In the genomic region with DNA sequence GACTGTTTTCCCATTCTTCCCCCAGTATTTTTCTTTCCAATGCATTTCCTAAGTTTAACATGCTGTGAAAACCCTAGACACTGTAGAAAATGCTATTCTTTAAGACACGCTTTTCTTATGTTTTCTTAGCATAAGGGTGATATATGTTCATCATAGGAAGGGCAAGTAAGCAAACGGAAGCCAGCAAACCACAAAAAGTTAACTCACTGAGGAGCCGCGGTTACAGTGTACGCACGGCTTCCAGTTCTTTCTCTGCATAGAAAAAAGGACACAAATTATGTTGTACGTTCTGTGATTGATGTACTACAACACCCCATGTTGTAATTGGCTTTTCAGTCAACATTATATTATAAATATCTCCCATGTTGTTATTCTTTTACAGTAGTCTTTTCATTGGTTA, we compare ENCODE assay signal across 15 mouse cellular contexts.
DNase-seq lines count a peak whose midpoint lies in the region; ATAC-seq and TF ChIP-seq lines count a peak whose summit lies in the region.
"Had no signal": no experiment of that assay in that cellular context is flagged by ENCODE, and none has a peak within 500 bp of the region (broad histone marks: within the 10 kb centered on the region; RNA-seq: fewer than 3 reads in every experiment).

No protein-coding gene starts in this region.

- no peak for TF ChIP-seq EP300 in lung, postnatal 0 days (IDR thresholded peaks at IDR 0.05)

- H3K27ac ChIP-seq in lung, postnatal 0 days (ENCODE audit: low read length), result no peak overlapping the region
- H3K27ac ChIP-seq in kidney, embryonic 14.5 days (ENCODE audit: low read depth, low read length), result no peak overlapping the region
- H3K27ac ChIP-seq: embryonic facial prominence, embryonic 15.5 days; heart, embryonic 15.5 days; hindbrain, embryonic 15.5 days; liver, embryonic 13.5 days; midbrain, embryonic 12.5 days had no signal

- H3K9ac ChIP-seq in lung, postnatal 0 days (replicated peaks; ENCODE audit: low read depth), result no peak overlapping the region
- H3K9ac ChIP-seq in kidney, embryonic 14.5 days (ENCODE audit: low read depth, low read length), result no peak overlapping the region
- H3K9ac ChIP-seq: embryonic facial prominence, embryonic 15.5 days; heart, embryonic 15.5 days; hindbrain, embryonic 15.5 days; liver, embryonic 13.5 days; midbrain, embryonic 12.5 days had no signal

- peak; percentile 95 for ATAC-seq in CD4-positive, CD25-positive, alpha-beta regulatory T cell, adult 4 months
- peak; percentile 96 for ATAC-seq in common myeloid progenitor, adult 5-6 weeks (replicated peaks; ENCODE audit: low read depth, poor library complexity, severe bottlenecking)
- 0 out of 2 replicates have a peak, but pooled peaks have one; percentile 27 for ATAC-seq in monocyte, adult 5-6 weeks (replicated peaks; ENCODE audit: insufficient number of reproducible peaks, low FRiP score, low TSS enrichment, poor library complexity, severe bottlenecking)
- no peak for ATAC-seq in lung, postnatal 0 days
- ATAC-seq in kidney, embryonic 14.5 days (ENCODE audit: low FRiP score, low TSS enrichment), result no peak

- no peaks in the 10 kb centered on the region for H3K9me3 ChIP-seq in lung, postnatal 0 days (ENCODE audit: low read length)
- H3K9me3 ChIP-seq in kidney, embryonic 14.5 days (ENCODE audit: control insufficient read depth, low read length), result no peaks in the 10 kb centered on the region
- H3K9me3 ChIP-seq: embryonic facial prominence, embryonic 15.5 days; heart, embryonic 15.5 days; hindbrain, embryonic 15.5 days; liver, embryonic 13.5 days; midbrain, embryonic 12.5 days had no signal

- no peak overlapping the region for H3K4me3 ChIP-seq in lung, postnatal 0 days (ENCODE audit: low read depth, low read length)
- H3K4me3 ChIP-seq in kidney, embryonic 14.5 days (ENCODE audit: low read length), result no peak overlapping the region
- H3K4me3 ChIP-seq: embryonic facial prominence, embryonic 15.5 days; heart, embryonic 15.5 days; hindbrain, embryonic 15.5 days; liver, embryonic 13.5 days; midbrain, embryonic 12.5 days had no signal

- H3K27me3 ChIP-seq in lung, postnatal 0 days (replicated peaks; ENCODE audit: insufficient read depth, low read length), result no peaks in the 10 kb centered on the region
- no peaks in the 10 kb centered on the region for H3K27me3 ChIP-seq in kidney, embryonic 14.5 days (ENCODE audit: control insufficient read depth, insufficient read depth, low read length)
- H3K27me3 ChIP-seq: embryonic facial prominence, embryonic 15.5 days; heart, embryonic 15.5 days; hindbrain, embryonic 15.5 days; liver, embryonic 13.5 days; midbrain, embryonic 12.5 days had no signal

- WGBS in lung, postnatal 0 days, result 76% methylated on average over 7 of the region's 7 CpGs
- WGBS in kidney, embryonic 14.5 days, result 52% methylated on average over 7 of the region's 7 CpGs

- H3K36me3 ChIP-seq in lung, postnatal 0 days (ENCODE audit: insufficient read depth, low read length), result 0 out of 2 replicates have a peak, but pooled peaks cover 5% of the 10 kb centered on the region
- no peaks in the 10 kb centered on the region for H3K36me3 ChIP-seq in kidney, embryonic 14.5 days (ENCODE audit: control insufficient read depth, insufficient read depth, low read length)
- H3K36me3 ChIP-seq: embryonic facial prominence, embryonic 15.5 days; heart, embryonic 15.5 days; hindbrain, embryonic 15.5 days; liver, embryonic 13.5 days; midbrain, embryonic 12.5 days had no signal

- TF ChIP-seq CTCF in lung, postnatal 0 days (IDR thresholded peaks at IDR 0.05), result no peak

- DNase-seq in thymus, postnatal 14 days, result peak; percentile 68
- no peak for DNase-seq in lung, postnatal 0 days (ENCODE audit: low spot score)
- DNase-seq in adrenal gland, adult (ENCODE audit: inconsistent age in 2 of 2, low spot score in 1 of 2), result no peak
- DNase-seq: cerebellum, adult 11 months; kidney, adult 2 months; liver, embryonic 13.5 days; right cerebral cortex, postnatal 25 days had no signal

- H3K4me1 ChIP-seq in lung, postnatal 0 days (ENCODE audit: insufficient read depth, low read depth, low read length), result no peaks in the 10 kb centered on the region
- H3K4me1 ChIP-seq in kidney, embryonic 14.5 days (ENCODE audit: control insufficient read depth, insufficient read depth, low read length), result no peaks in the 10 kb centered on the region
- H3K4me1 ChIP-seq: embryonic facial prominence, embryonic 15.5 days; hindbrain, embryonic 15.5 days had no signal

- no peak overlapping the region for H3K4me2 ChIP-seq in lung, postnatal 0 days (replicated peaks; ENCODE audit: low read depth, low read length)
- H3K4me2 ChIP-seq in kidney, embryonic 14.5 days (replicated peaks; ENCODE audit: low read depth, low read length), result no peak overlapping the region
- H3K4me2 ChIP-seq: embryonic facial prominence, embryonic 15.5 days; heart, embryonic 15.5 days; hindbrain, embryonic 15.5 days; liver, embryonic 13.5 days; midbrain, embryonic 12.5 days had no signal

Comparison
In these comparisons a context has a peak if more than half of its experiments do, and no peak if none do; other contexts are left out.
1. ATAC-seq: peak in CD4-positive, CD25-positive, alpha-beta regulatory T cell, adult 4 months (single experiment), common myeloid progenitor, adult 5-6 weeks (single experiment) and monocyte, adult 5-6 weeks (single experiment); none in lung, postnatal 0 days (single experiment) and kidney, embryonic 14.5 days (single experiment).